Mouse (Mus musculus): Measurements from ENCODE around the gene Gm3591. TPM values are rescaled to one million over a fixed set of nuclear protein-coding genes. Genes with fewer than 3 reads are reported as not detected.
"Not testable (repeated sequence)": the region's sequence is repeated elsewhere in the genome, so short reads cannot be mapped to it uniquely, and the experiment has no call there.

The Gm3591 gene
- 0.57 and 1.5 TPM in 2 replicates for polyA plus RNA-seq (2016; fragmentation: Nextera tagmentation; extraction: Ambion mirVana)

- not testable (repeated sequence) for DNase-seq (ENCODE audit: extremely low spot score, low spot score); H3K27ac ChIP-seq; H3K36me3 ChIP-seq (replicated peaks); H3K4me3 ChIP-seq; H3K9me3 ChIP-seq; H3K4me1 ChIP-seq; H3K27me3 ChIP-seq (ENCODE audit: poor library complexity, severe bottlenecking)
- WGBS: no CpG with 5 or more reads among the region's 2 CpGs
These were observed at the start of gene Gm3591 for GRCm38 (mm10) chr14:6412382-6412781. Gene Gm3591, minus strand, starts transcription at chr14:6412482.

- not testable (repeated sequence) for H3K9me3 ChIP-seq; DNase-seq (ENCODE audit: extremely low spot score, low spot score); H3K27me3 ChIP-seq (ENCODE audit: poor library complexity, severe bottlenecking); H3K4me1 ChIP-seq; H3K4me3 ChIP-seq; H3K36me3 ChIP-seq (replicated peaks); H3K27ac ChIP-seq
- no CpG with 5 or more reads among the region's 4 CpGs for WGBS
These were observed 32.2 kb upstream of the Gm3591 start, which contains the start of gene Gm3594 for GRCm38 (mm10) chr14:6444511-6444910. Gene Gm3594, minus strand, starts transcription at chr14:6444611.

DNA sequence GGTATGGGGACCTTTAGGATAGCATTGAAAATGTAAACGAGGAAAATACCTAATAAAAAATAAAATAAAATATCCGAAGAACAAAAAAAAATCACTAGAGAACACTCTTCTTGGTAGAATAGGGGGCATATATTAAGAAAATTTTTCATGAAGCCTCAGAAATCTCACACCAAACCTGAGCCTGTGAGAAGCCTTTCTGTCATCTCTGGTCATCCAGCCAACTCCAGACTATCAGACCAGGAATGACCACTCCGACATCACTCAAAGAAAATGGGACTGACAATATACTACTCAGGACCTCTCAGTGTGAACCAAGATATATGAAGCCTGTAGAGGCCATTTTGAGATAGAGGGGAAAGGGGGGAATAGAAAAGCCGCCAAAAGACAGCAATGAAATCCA is 28.5 kb upstream of the Gm3591 start:
- H3K27ac ChIP-seq; H3K27me3 ChIP-seq (ENCODE audit: poor library complexity, severe bottlenecking); H3K9me3 ChIP-seq; DNase-seq (ENCODE audit: extremely low spot score, low spot score); H3K4me3 ChIP-seq; H3K4me1 ChIP-seq; H3K36me3 ChIP-seq (replicated peaks): not testable (repeated sequence)
- WGBS: 93% methylated on average over 3 of the region's 4 CpGs

DNA sequence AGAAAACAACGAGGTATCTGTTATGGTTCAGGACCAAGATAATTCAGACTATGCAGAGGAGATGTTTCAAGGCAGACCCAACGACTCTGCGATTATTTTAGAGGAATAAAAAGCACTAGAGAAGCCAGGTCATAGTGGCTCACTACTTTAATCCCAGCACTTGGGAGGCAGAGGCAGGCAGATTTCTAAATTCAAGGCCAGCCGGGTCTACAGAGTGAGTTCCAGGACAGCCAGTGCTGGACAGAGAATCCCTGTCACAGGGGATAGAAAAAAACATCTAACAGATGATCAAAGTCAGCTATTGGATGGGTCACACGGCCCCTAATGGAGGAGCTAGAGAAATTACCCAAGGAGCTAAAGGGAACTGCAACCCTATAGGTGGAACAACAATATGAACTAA is 27.9 kb upstream of the Gm3591 start:
- DNase-seq (ENCODE audit: extremely low spot score, low spot score); H3K27ac ChIP-seq; H3K36me3 ChIP-seq (replicated peaks); H3K27me3 ChIP-seq (ENCODE audit: poor library complexity, severe bottlenecking); H3K9me3 ChIP-seq; H3K4me1 ChIP-seq; H3K4me3 ChIP-seq: not testable (repeated sequence)
- WGBS: 63% methylated on average over 1 of the region's 5 CpGs

DNA sequence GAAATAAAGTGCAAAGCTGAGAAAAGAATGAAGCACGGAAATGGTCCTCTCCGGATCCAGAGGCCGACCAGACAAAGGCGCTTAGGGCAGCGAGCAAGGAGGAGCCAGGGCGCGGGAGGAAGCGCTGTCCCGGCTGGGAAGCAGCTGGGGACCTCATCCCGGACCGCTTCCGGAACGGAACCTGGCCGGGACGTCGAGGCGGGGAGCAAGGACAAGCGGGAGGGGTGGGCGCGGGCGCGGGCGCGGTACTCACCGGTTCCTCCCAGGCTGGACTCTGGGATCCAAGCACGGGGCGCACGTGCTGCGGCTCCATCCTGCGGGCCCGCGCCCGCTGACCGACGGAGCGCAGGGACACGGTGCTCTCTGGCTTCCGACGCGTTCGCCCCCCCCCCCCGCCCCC is 14.5 kb upstream of the Gm3591 start:
- WGBS: 9% methylated on average over 36 of the region's 42 CpGs
- H3K4me3 ChIP-seq: peak overlapping the region; percentile 40

GRCm38 (mm10) chr14:6426353-6426752 is 14.1 kb upstream of the Gm3591 start:
- not testable (repeated sequence) for H3K9me3 ChIP-seq; H3K4me1 ChIP-seq; H3K27ac ChIP-seq; H3K36me3 ChIP-seq (replicated peaks); H3K27me3 ChIP-seq (ENCODE audit: poor library complexity, severe bottlenecking)
- peak overlapping the region; percentile 40 for H3K4me3 ChIP-seq
- peak; percentile 3 for DNase-seq (ENCODE audit: extremely low spot score, low spot score)
- WGBS: 29% methylated on average over 22 of the region's 22 CpGs

More for the DNA sequence above, 14.5 kb upstream of the Gm3591 start:
- not testable (repeated sequence) for H3K9me3 ChIP-seq; H3K36me3 ChIP-seq (replicated peaks); DNase-seq (ENCODE audit: extremely low spot score, low spot score); H3K4me1 ChIP-seq; H3K27me3 ChIP-seq (ENCODE audit: poor library complexity, severe bottlenecking); H3K27ac ChIP-seq

DNA sequence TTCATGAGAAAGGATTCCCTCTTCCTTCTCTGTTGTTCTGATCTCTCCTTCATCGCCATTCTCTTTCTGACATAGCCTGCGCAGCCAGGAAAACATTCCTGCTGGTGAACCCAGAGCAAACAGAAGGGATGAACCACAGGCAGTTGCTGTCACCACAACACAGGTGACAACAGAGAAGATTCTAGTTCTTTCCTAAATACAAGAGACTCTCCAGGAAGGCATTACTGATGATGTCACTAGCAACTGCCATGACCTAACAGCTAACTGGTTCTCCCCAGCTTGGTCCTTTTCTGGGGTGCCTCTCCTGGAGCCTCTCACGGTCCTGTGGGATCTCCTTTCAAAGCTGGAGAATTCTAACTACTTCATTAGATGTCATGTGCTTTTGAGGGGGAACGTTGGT is 22.1 kb downstream of the Gm3591 start, which contains the start of gene Gm16440:
Gene Gm16440 (minus strand): TSS at position 101 of the 400 bp plus-strand sequence.
- not testable (repeated sequence) for H3K27me3 ChIP-seq (ENCODE audit: poor library complexity, severe bottlenecking); H3K9me3 ChIP-seq; DNase-seq (ENCODE audit: extremely low spot score, low spot score); H3K27ac ChIP-seq; H3K4me3 ChIP-seq; H3K4me1 ChIP-seq; H3K36me3 ChIP-seq (replicated peaks)
- WGBS: 94% methylated on average over 2 of the region's 4 CpGs

Other genes starting within 250 kb of the Gm3591 start
- not detected in 2 replicates for gene Gm21560, start 193.2 kb downstream of the Gm3591 start, polyA plus RNA-seq (2016; fragmentation: Nextera tagmentation; extraction: Ambion mirVana)
- gene Gm3411, start 125.2 kb downstream of the Gm3591 start, polyA plus RNA-seq (2016; fragmentation: Nextera tagmentation; extraction: Ambion mirVana): 1.9 and 2.7 TPM in 2 replicates
- gene Gm21103, start 107.6 kb downstream of the Gm3591 start, polyA plus RNA-seq (2016; fragmentation: Nextera tagmentation; extraction: Ambion mirVana): not detected in 2 replicates
- gene Gm3618, start 68.8 kb downstream of the Gm3591 start, polyA plus RNA-seq (2016; fragmentation: Nextera tagmentation; extraction: Ambion mirVana): not detected in 2 replicates
- not detected in 2 replicates for gene Gm16440, start 22.2 kb downstream of the Gm3591 start, polyA plus RNA-seq (2016; fragmentation: Nextera tagmentation; extraction: Ambion mirVana)
- not detected in 2 replicates for gene Gm3594, start 32.1 kb upstream of the Gm3591 start, polyA plus RNA-seq (2016; fragmentation: Nextera tagmentation; extraction: Ambion mirVana)
- not detected in 2 replicates for gene Gm8356, start 124.8 kb upstream of the Gm3591 start, polyA plus RNA-seq (2016; fragmentation: Nextera tagmentation; extraction: Ambion mirVana)
- gene Gm3629, start 178.1 kb upstream of the Gm3591 start, polyA plus RNA-seq (2016; fragmentation: Nextera tagmentation; extraction: Ambion mirVana): 0.20 and 0.50 TPM in 2 replicates
- not detected in 2 replicates for gene Gm3460, start 209.9 kb upstream of the Gm3591 start, polyA plus RNA-seq (2016; fragmentation: Nextera tagmentation; extraction: Ambion mirVana)